Mouse (Mus musculus) testis, adult 2 months (tissue): ENCODE data around the gene Gm13288.

Experiments
- CTCF ChIP-seq: fragments of 200-500 bp; IDR thresholded peaks from 2 replicates; pipeline ENCODE4 v1.5.1; 2012; ENCODE audit warnings: low read depth, mild to moderate bottlenecking, inconsistent platforms, low read length, moderate library complexity; ENCODE audit not compliant: control insufficient read depth, insufficient read depth, insufficient replicate concordance
- POLR2A ChIP-seq: fragments of 200-500 bp; IDR thresholded peaks from 2 replicates; pipeline ENCODE4 v1.6.1; 2012; ENCODE audit warnings: low read depth, mild to moderate bottlenecking, inconsistent platforms, low read length, moderate library complexity; ENCODE audit not compliant: control insufficient read depth

GRCm38 (mm10) chr4:88838828-88839227, 33.5 kb downstream of the Gm13288 start:
- TF ChIP-seq POLR2A (no peak), CTCF (no peak)
